Mouse (Mus musculus) frontal cortex, postnatal 25 days (tissue): ENCODE results near the gene Guca1b.
"Not testable (repeated sequence)": the region's sequence is repeated elsewhere in the genome, so short reads cannot be mapped to it uniquely, and the experiment has no call there.

ENCODE experiments used
- DNase-seq, 2 experiments: peaks; one replicate each; pipeline ENCODE4 v3.0.0; 2022; ENCODE audit warnings: low spot score in 2 of 2

Guca1b gene

DNA sequence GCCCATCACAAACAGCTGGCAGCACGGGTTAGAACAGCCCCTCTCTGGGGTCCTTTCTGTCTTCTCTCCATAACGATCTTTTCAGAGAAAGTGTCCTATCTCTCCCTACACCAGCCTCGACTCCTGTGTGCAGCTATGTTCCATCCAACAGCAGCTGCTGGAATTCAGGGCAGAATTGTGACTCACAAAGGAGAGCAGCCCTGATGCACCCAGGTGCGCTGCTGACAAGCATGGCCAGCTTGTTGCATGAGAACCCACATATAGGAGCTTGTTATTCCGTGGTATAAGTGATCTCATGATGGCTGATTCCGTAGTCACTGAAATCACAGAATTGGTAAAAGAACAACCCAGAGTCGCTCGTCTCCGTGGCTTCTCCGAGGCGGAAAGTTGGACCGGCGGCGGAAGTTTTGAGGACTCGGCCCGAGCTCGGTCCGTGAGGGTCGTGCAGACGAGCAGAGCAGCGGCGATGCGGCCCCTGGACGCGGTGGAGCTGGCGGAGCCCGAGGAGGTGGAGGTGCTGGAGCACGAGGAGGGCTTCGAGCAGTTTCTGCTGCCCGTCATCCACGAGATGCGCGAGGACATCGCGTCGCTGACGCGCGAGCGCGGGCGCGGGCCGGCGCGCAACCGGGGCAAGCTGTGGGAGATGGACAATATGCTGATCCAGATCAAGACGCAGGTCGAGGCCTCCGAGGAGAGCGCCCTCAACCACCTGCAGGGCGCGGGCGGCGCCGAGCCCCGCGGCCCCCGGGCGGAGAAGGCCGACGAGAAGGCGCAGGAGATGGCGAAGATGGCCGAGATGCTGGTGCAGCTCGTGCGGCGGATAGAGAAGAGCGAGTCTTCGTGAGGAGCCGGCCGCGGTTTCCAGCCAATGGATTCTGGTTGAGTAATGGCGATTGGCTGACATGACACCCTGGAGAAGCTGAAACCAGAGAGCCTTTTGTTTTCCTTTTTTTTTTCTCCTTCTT, 25.0 kb downstream of the Guca1b start:
- peak in 1 of 2 experiments; percentile 10 for DNase-seq

DNA sequence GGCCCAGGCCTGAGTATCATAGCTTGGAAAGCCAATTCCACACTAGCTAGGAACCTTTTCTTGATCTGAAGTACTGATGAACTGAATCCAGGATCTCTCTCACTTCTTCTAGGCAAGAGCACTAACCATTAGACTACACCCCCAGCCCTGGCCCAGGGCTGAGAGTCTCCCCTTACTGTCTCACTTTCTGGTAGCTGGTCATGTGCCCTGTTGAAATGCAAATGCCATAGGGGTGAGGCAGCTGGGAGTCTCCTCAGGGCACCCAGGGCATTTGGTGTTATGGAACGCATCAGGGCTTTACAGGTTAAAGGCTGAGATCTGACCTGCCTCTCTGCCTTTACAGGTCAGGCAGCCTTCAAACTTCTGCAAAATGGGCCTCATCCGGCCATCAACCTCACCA, 35.0 kb downstream of the Guca1b start:
- DNase-seq: no peak

DNA sequence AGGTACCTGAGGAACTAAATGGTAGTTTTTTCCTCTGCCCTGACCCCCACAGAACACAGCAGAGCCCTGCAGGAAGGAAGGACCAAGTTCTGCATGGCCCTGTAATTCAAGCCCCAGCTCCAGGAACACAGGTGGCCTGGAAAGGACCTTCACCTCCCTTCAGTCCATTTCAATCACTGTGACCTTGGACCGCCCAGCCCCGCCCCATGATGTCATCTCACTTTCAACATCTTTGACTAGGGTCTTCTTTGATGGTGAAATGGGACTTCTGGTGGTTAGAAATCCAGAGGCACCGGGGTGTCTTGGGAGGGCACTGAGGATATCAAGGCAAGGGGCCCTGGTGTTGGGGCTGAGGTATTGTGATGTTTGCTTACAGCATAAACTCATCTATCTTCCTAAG, 36.4 kb downstream of the Guca1b start:
- no peak for DNase-seq

DNA sequence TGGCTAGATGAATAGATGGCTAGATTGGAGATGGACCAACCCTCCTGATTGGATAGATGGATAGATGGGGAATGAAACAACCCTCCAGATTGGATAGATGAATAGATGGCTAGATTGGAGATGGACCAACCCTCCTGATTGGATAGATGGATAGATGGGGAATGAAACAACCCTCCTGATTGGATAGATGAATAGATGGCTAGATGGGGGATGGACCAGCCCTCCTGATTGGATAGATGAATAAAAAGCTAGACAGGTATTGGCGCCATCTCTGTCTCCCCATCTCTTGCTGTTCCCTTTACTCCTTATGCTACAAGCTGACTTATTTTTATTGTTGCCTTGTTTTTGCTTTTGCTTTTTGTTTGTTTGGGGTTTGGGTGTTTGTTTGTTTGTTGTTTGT, 37.4 kb downstream of the Guca1b start:
- not testable (repeated sequence) for DNase-seq

DNA sequence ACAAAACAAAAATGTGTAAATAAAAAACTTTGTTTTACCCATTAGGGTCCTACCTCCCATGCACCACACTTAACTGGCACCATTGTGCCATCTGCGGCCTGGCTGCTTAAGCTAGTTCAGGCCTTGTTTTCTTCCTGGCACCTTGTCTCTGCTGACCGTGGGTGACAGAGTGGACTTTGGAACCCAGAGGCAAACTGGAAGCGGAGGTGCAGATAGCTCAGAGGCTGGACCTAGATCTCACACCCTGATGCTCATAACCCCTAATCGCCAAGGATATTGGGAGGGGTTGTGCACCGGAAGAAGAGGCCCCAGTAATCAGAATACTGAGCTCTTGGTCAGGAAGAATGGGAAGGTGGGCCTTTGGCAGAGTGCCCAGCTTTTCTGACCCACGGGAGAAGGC, 39.0 kb downstream of the Guca1b start:
- no peak for DNase-seq

DNA sequence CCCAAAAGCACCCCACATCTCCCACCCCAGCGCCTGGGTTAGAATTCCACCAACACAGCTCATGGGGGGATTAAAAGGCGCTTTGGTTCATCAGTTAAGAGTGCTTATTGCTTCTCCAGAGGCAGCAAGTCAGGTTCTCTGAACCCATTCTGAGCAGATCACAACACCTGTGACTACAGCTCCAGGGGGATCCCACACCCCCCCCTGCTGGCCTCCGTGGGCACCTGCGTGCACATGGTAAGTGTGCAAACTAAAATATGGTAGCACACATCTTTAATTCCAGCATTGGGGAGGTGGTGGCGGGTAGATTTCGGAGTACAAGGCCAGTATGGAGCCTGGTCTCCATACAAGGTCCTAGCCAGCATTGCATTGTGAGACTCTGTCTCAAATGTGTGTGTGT, 42.1 kb downstream of the Guca1b start:
- no peak for DNase-seq

DNA sequence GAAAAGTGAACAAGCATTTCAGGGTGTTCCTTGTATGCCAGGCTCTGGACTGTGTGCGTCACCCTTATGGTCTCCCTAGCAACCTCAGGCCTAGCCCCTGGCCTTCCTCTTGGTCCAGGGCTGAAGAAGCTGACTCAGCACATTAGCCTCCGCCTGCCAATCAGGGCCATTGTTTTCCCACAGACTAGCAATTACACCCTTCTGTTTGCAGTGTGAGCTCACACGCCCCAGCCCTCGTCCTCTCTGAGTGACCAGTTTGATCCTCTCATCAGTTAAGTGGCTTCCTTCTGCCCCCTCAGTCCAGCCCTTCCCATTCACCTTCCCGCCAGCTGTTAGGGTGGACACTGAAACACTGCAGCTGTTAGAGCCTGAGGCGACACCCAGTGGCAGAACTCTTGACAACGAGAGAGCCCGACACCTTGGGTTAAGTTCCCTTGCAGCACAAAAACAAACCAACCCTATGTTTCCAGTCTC, 43.7 kb downstream of the Guca1b start:
- no peak for DNase-seq

DNA sequence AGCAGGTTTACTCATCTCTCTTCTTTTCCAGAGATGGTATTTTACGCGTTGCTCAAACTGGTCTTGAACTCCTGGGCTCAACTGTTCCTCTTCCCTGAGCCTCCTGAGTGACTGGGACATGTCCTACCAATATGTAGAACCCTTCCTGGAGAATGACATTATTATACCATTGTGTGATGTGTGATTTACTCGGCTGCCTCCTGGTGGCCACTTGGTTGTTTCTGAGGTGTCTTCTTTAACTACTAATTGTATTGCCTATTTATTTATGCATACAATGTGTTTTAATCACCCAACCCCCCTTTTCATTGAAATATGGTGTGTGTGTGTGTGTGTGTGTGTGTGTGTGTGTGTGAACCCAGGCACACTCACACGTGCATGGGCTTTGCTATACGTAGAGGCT, 45.6 kb downstream of the Guca1b start:
- DNase-seq: no peak

DNA sequence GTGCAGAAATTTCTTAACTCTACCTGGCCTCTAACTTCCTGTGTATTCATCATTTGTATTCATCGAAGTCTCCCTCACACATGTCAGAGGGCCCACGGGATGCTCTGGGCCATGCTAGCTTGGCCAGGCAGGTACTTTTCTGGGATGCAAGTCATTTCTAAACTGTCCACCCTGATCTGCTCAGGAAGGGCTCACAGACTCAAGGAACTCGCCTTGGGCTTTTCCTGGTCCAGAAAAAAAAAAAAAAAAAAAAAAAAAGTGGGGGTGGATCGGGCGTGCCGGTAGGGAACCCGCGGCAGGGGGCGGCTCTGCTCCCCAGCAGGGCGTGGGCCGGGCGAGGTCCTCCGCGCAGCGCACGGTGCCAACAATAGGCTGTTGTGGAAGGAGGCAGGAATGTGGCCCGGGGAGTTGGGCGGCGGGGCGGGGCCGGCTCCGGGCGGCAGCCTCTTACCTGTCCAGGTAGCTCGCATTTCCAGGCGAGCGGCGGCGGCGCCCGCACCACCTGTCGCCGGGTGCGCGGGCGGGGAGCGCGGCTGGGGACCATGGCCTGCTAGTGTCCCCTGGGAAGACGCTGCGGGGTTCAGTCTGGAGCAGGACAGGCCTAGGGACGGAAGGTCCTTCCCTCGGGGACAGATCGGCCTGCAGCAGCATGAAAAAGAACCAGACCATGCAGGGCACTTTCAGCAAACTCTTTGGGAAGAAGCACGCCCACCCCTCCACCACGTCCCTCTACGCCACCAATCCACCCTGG, 51.1 kb downstream of the Guca1b start, which contains the start of gene AI661453:
TSS of gene AI661453 (plus strand) at position 460 of the 751 bp plus-strand sequence.
- DNase-seq: no peak

DNA sequence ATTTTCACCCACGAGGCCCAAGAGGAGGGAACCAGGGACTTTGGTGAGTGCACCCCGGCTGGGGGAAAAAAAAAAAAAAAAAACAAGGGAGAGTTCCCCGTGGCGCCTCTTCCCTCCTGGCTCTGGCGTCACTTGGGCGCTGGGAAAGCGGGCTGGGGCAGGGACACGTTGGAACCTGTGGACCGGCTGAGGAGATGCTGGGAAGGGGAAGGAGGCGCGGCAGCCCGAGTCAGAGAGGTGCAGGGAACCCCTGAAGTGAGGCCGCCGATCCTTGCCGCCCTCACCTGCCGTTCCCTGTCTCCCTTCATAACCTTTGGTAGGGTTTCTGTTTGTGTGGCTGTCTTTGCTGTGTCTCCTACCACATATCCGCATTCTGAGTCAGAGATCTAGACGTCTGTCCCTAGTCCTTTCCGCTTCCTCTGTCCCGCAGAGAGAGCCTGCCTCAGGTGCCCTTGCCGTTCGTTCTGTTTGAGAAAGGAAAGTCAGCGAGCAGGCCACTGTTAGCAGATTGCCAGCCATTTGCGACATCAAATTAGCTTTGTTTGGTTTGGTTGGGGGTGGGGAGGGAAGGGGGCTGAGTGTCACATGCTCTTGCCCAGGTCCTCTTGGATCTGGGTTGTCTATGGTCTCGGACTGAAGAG, 51.8 kb downstream of the Guca1b start, which contains the start of gene 1700001C19Rik:
TSS of gene 1700001C19Rik (minus strand) at position 470 of the 641 bp plus-strand sequence.
- no peak for DNase-seq

DNA sequence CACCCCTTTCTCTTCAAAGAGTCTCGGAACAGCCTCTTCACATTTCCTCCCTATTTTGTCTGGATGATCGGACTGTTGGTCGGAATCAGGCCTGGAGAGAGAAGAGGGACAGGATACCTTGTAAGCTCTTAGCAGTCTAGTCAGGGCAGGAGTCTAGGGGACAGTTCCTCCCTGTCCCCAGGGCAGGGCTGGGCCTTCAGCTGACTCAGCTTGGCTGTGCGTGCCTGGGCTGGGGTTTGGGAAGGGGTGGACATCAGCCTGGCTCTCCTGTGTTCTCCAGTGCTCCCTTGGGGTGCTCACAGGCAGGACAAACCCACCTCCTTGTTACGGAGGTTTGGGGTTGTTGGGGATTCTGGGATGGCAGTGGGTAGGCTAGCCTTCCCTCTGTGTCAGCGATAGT, 53.4 kb downstream of the Guca1b start:
- DNase-seq: no peak

DNA sequence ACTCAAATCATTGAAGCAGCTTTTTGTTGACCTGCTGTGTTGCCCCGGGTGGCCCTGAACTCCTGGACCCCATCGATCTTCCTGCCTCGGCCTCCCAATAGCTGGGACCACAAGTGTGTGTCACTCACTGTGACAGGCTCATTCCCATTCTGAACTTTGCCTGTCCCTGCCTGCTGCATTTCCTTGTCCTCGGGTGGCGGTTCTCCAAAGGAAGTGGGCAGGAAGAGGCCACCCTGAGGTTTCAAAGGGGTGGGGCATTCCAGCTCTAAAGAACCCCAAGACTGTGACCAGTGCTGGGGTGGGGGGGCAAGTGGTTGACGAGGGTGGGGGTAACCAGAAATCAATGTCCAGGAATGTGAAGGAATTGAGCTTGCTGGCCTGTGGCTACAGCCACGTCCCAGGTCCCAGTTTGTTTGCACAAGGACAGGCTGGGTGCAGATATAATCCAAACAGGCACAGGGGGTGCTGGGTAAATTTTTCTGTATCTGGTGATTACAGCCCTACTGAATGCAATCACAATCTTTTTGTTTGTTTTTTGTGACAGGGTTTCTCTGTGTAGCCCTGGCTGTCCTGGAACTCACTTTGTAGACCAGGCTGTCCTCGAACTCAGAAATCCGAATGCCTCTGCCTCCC, 54.3 kb downstream of the Guca1b start:
- DNase-seq: no peak

DNA sequence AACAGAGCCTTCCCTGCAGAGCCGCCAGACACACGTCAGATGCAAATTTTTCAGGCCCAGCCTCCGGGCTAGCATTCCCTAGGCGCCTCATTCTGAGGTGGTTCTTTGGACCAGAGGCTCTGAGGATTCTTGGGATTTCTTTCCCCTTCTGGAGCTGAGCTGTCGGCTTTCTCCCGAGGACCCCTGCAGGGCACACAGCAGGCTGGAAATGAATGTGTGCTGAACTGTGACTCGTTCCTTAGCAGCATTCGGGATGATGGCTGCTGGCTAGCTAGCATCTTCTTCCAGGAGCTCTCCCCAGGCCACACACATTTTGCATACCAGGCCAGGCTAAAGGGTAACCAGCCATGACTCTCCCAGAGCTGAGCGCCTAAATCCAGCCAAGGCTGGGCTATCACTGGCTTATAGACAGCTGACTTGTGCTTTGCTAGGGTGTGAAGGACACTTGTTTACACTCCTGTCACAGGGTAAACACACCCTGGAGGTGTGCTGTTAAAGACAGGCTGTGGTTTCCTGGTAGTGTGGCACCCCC, 55.2 kb downstream of the Guca1b start:
- DNase-seq: no peak

DNA sequence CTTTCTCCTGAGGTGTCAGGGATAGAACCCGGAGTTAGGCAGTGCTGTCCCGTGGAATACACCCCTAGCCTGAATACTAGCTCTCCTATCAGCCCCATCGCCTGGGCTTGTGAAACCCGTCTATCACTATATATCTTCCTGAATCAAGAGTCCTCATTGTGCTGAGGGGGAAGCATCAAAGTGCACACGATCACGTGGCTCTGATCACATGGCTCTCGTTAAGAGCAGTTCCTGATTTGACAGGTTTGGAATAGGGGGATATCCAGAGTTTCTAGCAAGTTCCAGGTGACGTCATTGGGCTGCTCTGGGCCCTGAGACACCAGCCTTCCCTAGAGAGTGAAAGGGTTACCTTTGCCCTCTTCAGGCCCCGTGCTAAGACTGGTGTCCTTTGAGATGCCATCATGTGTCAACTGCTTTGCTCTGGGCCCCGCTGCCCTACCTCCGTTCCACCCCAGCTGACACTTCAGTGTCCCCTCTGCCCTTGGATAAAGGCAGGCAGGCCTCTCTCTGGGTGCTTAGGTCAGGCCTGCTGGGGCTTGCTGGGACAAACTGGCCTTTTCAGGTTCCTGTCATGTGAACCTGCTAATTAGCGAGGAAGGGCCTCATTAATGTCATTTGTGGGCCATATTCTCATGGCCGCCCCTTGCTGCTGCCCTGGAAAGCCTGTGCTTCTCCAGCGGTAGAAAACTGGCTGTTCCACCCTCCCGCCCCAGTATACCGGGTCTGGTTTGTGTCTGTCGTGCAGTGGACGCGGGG, 56.3 kb downstream of the Guca1b start:
- no peak for DNase-seq

DNA sequence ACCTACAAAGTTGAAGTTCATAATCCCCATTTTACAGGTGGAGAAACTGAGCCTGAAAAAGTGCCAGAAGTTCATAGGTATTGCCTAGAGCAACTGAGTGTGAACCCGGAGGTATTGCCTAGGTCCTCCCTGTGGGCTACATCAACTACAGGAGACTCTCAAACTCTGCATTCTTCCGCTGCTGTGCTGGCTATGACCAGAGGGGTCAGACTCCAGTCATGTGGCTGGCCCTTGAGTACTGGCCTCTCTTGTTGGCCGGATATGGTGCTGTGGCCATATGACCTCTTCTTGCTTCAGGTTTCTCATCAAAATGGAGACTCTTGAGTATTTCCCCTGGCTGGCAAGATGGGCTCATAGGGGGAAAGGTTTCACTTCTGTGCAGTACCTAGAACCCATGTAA, 57.1 kb downstream of the Guca1b start:
- DNase-seq: no peak
